Mouse (Mus musculus) CH12.LX (cell line): ENCODE measurements at regions not wholly inside any gene's neighbourhood (a gene's known extent, or its start where the extent isn't known, plus 50 kb on each side); places are given as distances from the start of the nearest gene placed in this dataset.

ENCODE experiments used
- DNase-seq: peaks from one replicate; pipeline ENCODE4 v3.0.0-alpha.2; 2013; ENCODE audit errors: extremely low read depth
- H3K27ac ChIP-seq: 2 replicates; pipeline ENCODE4 v1.5.1; 2012; ENCODE audit warnings: low read depth, mild to moderate bottlenecking, control low read depth, moderate library complexity; ENCODE audit not compliant: insufficient read depth
- H3K27me3 ChIP-seq: replicated peaks from 2 replicates; pipeline ENCODE3; 2012; ENCODE audit warnings: inconsistent platforms
- H3K36me3 ChIP-seq, 2 experiments: replicated peaks in 1 of 2; 2 replicates each; pipeline versions ENCODE3 to v1.6.1; 2012; ENCODE audit warnings: inconsistent platforms in 1 of 2, low read length in 1 of 2, mild to moderate bottlenecking in 1 of 2, mixed read lengths in 1 of 2, moderate library complexity in 1 of 2; ENCODE audit not compliant: control insufficient read depth in 1 of 2, insufficient read depth in 1 of 2
- H3K4me1 ChIP-seq, 2 experiments: 2 replicates each; pipeline ENCODE4 v1.6.1; 2012; ENCODE audit warnings: inconsistent platforms in 1 of 2, moderate library complexity in 1 of 2; ENCODE audit not compliant: insufficient read depth in 2 of 2, control insufficient read depth in 1 of 2
- H3K4me2 ChIP-seq: 2 replicates; pipeline ENCODE4 v1.6.1; 2012; ENCODE audit warnings: low read depth, mild to moderate bottlenecking, control low read depth; ENCODE audit not compliant: poor library complexity, insufficient read depth, severe bottlenecking
- H3K4me3 ChIP-seq, 3 experiments: fragments of 150-350 bp in 1 of 3; sonication (generic) in 1 of 3; replicated peaks in 1 of 3; 2 replicates each; pipeline versions ENCODE3 to v1.5.1; 2011 to 2012; ENCODE audit warnings: low read depth in 2 of 3, low read length in 2 of 3, mild to moderate bottlenecking in 2 of 3, moderate library complexity in 2 of 3, control low read depth in 1 of 3, improper control_type of control experiment in 1 of 3, inconsistent platforms in 1 of 3, mixed read lengths in 1 of 3; ENCODE audit not compliant: poor library complexity in 1 of 3
- H3K79me2 ChIP-seq: replicated peaks from 2 replicates; pipeline ENCODE4 v1.6.1; 2012; ENCODE audit warnings: mild to moderate bottlenecking, moderate library complexity; ENCODE audit not compliant: control insufficient read depth, poor library complexity, insufficient read depth, severe bottlenecking; ENCODE audit errors: extremely low read depth
- H3K9ac ChIP-seq: 2 replicates; pipeline ENCODE4 v1.6.1; 2012; ENCODE audit warnings: low read depth, mild to moderate bottlenecking, control low read depth, moderate library complexity; ENCODE audit not compliant: insufficient read depth
- H3K9me3 ChIP-seq: replicated peaks from 2 replicates; pipeline ENCODE3; 2012; ENCODE audit warnings: low read length, inconsistent platforms, mixed read lengths
- CHD1 ChIP-seq: IDR thresholded peaks from 2 replicates; pipeline ENCODE4 v1.6.1; 2012; ENCODE audit warnings: low read depth, low read length, improper control_type of control experiment, inconsistent platforms
- CHD2 ChIP-seq: IDR thresholded peaks from 2 replicates; pipeline ENCODE4 v1.6.1; 2011; ENCODE audit warnings: low read length, improper control_type of control experiment
- CTCF ChIP-seq, 2 experiments: IDR thresholded peaks in 1 of 2; conservative IDR thresholded peaks in 1 of 2; 2 replicates each; pipeline ENCODE4 v1.5.1; 2011 to 2012; ENCODE audit warnings: low read depth in 2 of 2, low read length in 2 of 2, improper control_type of control experiment in 1 of 2, inconsistent platforms in 1 of 2, mild to moderate bottlenecking in 1 of 2, moderate library complexity in 1 of 2
- ELF1 ChIP-seq: IDR thresholded peaks from 2 replicates; pipeline ENCODE4 v1.6.1; 2014; ENCODE audit warnings: low read depth, mild to moderate bottlenecking, inconsistent platforms, low read length, improper control_type of control experiment
- ETS1 ChIP-seq: conservative IDR thresholded peaks from 2 replicates; pipeline ENCODE4 v1.6.1; 2012; ENCODE audit warnings: low read depth, mild to moderate bottlenecking, inconsistent platforms, low read length, improper control_type of control experiment, moderate library complexity
- IRF4 ChIP-seq: IDR thresholded peaks from 2 replicates; pipeline ENCODE4 v1.6.1; 2014; ENCODE audit warnings: low read depth, mild to moderate bottlenecking, inconsistent platforms, low read length, improper control_type of control experiment
- JUN ChIP-seq: IDR thresholded peaks from 2 replicates; pipeline ENCODE4 v1.6.1; 2011; ENCODE audit warnings: low read depth, mild to moderate bottlenecking, low read length, improper control_type of control experiment, moderate library complexity; ENCODE audit not compliant: insufficient read depth
- KAT2A ChIP-seq: IDR thresholded peaks from 2 replicates; pipeline ENCODE4 v1.6.1; 2012; ENCODE audit warnings: low read length, improper control_type of control experiment, inconsistent platforms; ENCODE audit not compliant: insufficient replicate concordance
- MAX ChIP-seq: IDR thresholded peaks from 2 replicates; pipeline ENCODE4 v1.6.1; 2011; ENCODE audit warnings: low read length, improper control_type of control experiment
- MEF2A ChIP-seq: IDR thresholded peaks from 2 replicates; pipeline ENCODE4 v1.6.1; 2014; ENCODE audit warnings: low read depth, mild to moderate bottlenecking, inconsistent platforms, low read length, improper control_type of control experiment, borderline replicate concordance
- MXI1 ChIP-seq: IDR thresholded peaks from 2 replicates; pipeline ENCODE4 v1.6.1; 2011; ENCODE audit warnings: mild to moderate bottlenecking, low read depth, low read length, improper control_type of control experiment
- MYC ChIP-seq: IDR thresholded peaks from 2 replicates; pipeline ENCODE4 v1.6.1; 2011; ENCODE audit warnings: low read depth, mild to moderate bottlenecking, improper control_type of control experiment, low read length
- NELFE ChIP-seq: IDR thresholded peaks from 2 replicates; pipeline ENCODE4 v1.6.1; 2011; ENCODE audit warnings: low read depth, low read length, improper control_type of control experiment
- POLR2A ChIP-seq: IDR thresholded peaks from 2 replicates; pipeline ENCODE4 v1.6.1; 2011; ENCODE audit warnings: low read depth, mild to moderate bottlenecking, improper control_type of control experiment, low read length
- POLR2AphosphoS2 ChIP-seq: IDR thresholded peaks from 2 replicates; pipeline ENCODE4 v1.6.1; 2011; ENCODE audit warnings: low read depth, low read length, improper control_type of control experiment
- RAD21 ChIP-seq: IDR thresholded peaks from 2 replicates; pipeline ENCODE4 v1.6.1; 2011; ENCODE audit warnings: low read depth, mild to moderate bottlenecking, low read length, improper control_type of control experiment, moderate library complexity
- SIN3A ChIP-seq: IDR thresholded peaks from 2 replicates; pipeline ENCODE4 v1.6.1; 2012; ENCODE audit warnings: low read length, improper control_type of control experiment, inconsistent platforms
- TBP ChIP-seq: conservative IDR thresholded peaks from 2 replicates; pipeline ENCODE4 v1.6.1; 2011; ENCODE audit warnings: low read depth, low read length, improper control_type of control experiment
- TCF12 ChIP-seq: IDR thresholded peaks from 2 replicates; pipeline ENCODE4 v1.6.1; 2014; ENCODE audit warnings: low read depth, mild to moderate bottlenecking, inconsistent platforms, low read length, improper control_type of control experiment
- USF1 ChIP-seq: IDR thresholded peaks from 2 replicates; pipeline ENCODE4 v1.6.1; 2014; ENCODE audit warnings: low read depth, mild to moderate bottlenecking, inconsistent platforms, low read length, improper control_type of control experiment
- USF2 ChIP-seq: conservative IDR thresholded peaks from 2 replicates; pipeline ENCODE4 v1.6.1; 2011; ENCODE audit warnings: low read depth, low read length, improper control_type of control experiment
- ZC3H11A ChIP-seq: IDR thresholded peaks from 2 replicates; pipeline ENCODE4 v1.6.1; 2012; ENCODE audit warnings: low read depth, mild to moderate bottlenecking, inconsistent platforms, low read length, improper control_type of control experiment
- ZNF384 ChIP-seq: IDR thresholded peaks from 2 replicates; pipeline ENCODE4 v1.6.1; 2012; ENCODE audit warnings: low read depth, low read length, improper control_type of control experiment, inconsistent platforms
- dilution Hi-C: fragments of 300-500 bp; cut with MboI; formaldehyde crosslinking; loops from 2 replicates; pipeline ENCODE4 v1.14.3; 2020; ENCODE audit warnings: low sequenced_read_pairs; ENCODE audit not compliant: extremely low pct_unique_long_range_greater_than_20kb, extremely low pct_ligation_motif_present
- in situ Hi-C: fragments of 300-500 bp; cut with MboI; formaldehyde crosslinking; loops from 3 replicates; pipeline ENCODE4 v1.14.3; 2019; ENCODE audit warnings: low sequenced_read_pairs, low pct_ligation_motif_present, low pct_unique_long_range_greater_than_20kb, mixed read lengths

DNA sequence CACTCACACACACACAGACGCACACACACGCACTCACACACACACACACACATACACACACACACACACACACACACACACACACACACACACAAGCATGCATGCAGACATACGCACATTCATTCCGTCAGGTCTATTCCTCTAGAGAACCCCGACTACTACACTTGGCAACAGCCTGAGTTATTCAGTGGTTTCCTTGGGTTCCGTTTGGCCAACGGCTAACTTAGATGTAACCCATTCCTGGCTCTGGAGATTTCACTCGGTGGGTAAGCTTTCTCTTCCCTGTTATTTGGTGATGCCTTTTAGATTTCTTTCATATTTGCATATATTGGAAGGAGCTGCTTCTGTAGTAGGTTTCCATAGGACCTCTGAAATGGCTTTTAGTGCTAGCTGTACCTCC lies 65.5 kb downstream of the Dusp6 start:
- H3K4me2 ChIP-seq: no peak overlapping the region
- no peak for DNase-seq
- peaks cover 0 to 14% of the 10 kb centered on the region in 2 experiments; a peak in 1 of 4 replicates for H3K4me1 ChIP-seq
- H3K4me3 ChIP-seq: no peak overlapping the region
- no peaks in the 10 kb centered on the region for H3K9me3 ChIP-seq
- no peak overlapping the region for H3K9ac ChIP-seq
- TF ChIP-seq MEF2A (no peak), SIN3A (no peak), POLR2A (no peak)
- dilution Hi-C loops (no loop called here), in situ Hi-C loops (no loop called here)
- no peaks in the 10 kb centered on the region for H3K27me3 ChIP-seq
- H3K36me3 ChIP-seq: no peaks in the 10 kb centered on the region
- H3K79me2 ChIP-seq: no peaks in the 10 kb centered on the region
- no peak overlapping the region for H3K27ac ChIP-seq

GRCm38 (mm10) chr10:99329469-99329868 lies 66.4 kb downstream of the Dusp6 start:
- Histone ChIP-seq H3K4me3 (no peak overlapping the region), H3K4me1 (peaks cover 0 to 14% of the 10 kb centered on the region in 2 experiments; a peak in 1 of 4 replicates), H3K4me2 (no peak overlapping the region), H3K27me3 (no peaks in the 10 kb centered on the region), H3K9ac (no peak overlapping the region), H3K27ac (no peak overlapping the region), H3K9me3 (no peaks in the 10 kb centered on the region), H3K79me2 (no peaks in the 10 kb centered on the region), H3K36me3 (no peaks in the 10 kb centered on the region)
- no peak for DNase-seq
- in situ Hi-C loops: no loop called here
- TF ChIP-seq NELFE: no peak
- TF ChIP-seq TCF12: no peak
- TF ChIP-seq USF1: no peak
- TF ChIP-seq JUN: no peak
- TF ChIP-seq ETS1: no peak
- no peak for TF ChIP-seq MYC
- dilution Hi-C loops: no loop called here

DNA sequence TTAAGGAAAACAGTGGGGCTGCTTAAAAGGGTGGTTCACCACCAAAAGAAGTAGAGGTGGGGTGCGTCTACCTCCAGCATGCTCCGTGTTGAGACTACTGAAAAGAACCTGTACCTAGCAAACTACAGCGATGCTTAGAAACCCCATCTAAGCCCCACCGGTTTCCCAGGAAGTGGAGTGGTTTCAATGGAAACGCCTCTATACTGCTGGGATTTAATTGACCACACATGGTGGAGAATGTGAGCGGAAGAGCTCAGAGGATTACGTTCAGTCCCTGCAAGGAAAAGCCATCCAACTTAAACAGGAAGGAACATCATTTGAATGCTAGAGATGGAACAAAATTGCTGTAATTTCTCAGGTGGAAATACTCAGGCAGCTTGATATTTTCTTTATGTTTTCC lies 67.5 kb downstream of the Dusp6 start:
- H3K36me3 ChIP-seq: no peaks in the 10 kb centered on the region

More for the DNA sequence above, 67.5 kb downstream of the Dusp6 start:
- Histone ChIP-seq H3K27me3 (no peaks in the 10 kb centered on the region), H3K9me3 (no peaks in the 10 kb centered on the region), H3K4me2 (peak overlapping the region; percentile 45), H3K9ac (no peak overlapping the region), H3K27ac (no peak overlapping the region), H3K4me1 (peaks cover 0 to 14% of the 10 kb centered on the region in 2 experiments; a peak in 1 of 4 replicates), H3K4me3 (no peak overlapping the region), H3K79me2 (no peaks in the 10 kb centered on the region)
- TF ChIP-seq USF1 (no peak), MAX (no peak), CHD2 (no peak), IRF4 (no peak), CTCF (conservative IDR thresholded peaks at IDR 0.05 in 1 of 2, IDR thresholded peaks at IDR 0.05 in 1 of 2; ENCODE audit: low read depth in 2 of 2, low read length in 2 of 2) (no peak), POLR2AphosphoS2 (no peak), CHD1 (no peak), ZC3H11A (no peak), SIN3A (no peak), KAT2A (no peak), MXI1 (no peak), RAD21 (no peak), USF2 (no peak), TBP (no peak), ELF1 (no peak), ZNF384 (no peak)
- DNase-seq: no peak
- dilution Hi-C loops: no loop called here
- in situ Hi-C loops: no loop called here
